Mouse (Mus musculus): ENCODE results near the gene Hook2.
A peak's percentile ranks its signal among the peaks of the same experiment; 100 is the strongest.

Gene Hook2

GRCm38 (mm10) chr8:84990349-84990748 lies at the start of gene Hook2:
TSS of gene Hook2 (plus strand) at chr8:84990603.
- no peaks in the 10 kb centered on the region for H3K27me3 ChIP-seq (ENCODE audit: control insufficient read depth, insufficient read depth, low read length, poor library complexity, severe bottlenecking)
- H3K36me3 ChIP-seq (ENCODE audit: control insufficient read depth, insufficient read depth, low read length, poor library complexity, severe bottlenecking) = no peaks in the 10 kb centered on the region
- peak; percentile 100 for DNase-seq (ENCODE audit: low read depth, low spot score)

- no peaks in the 10 kb centered on the region for H3K27me3 ChIP-seq (ENCODE audit: control insufficient read depth, insufficient read depth, low read length, poor library complexity, severe bottlenecking)
- no peaks in the 10 kb centered on the region for H3K36me3 ChIP-seq (ENCODE audit: control insufficient read depth, insufficient read depth, low read length, poor library complexity, severe bottlenecking)
- DNase-seq (ENCODE audit: low read depth, low spot score) = no peak
Measured at GRCm38 (mm10) chr8:84943699-84944098, 46.7 kb upstream of the Hook2 start.

DNA sequence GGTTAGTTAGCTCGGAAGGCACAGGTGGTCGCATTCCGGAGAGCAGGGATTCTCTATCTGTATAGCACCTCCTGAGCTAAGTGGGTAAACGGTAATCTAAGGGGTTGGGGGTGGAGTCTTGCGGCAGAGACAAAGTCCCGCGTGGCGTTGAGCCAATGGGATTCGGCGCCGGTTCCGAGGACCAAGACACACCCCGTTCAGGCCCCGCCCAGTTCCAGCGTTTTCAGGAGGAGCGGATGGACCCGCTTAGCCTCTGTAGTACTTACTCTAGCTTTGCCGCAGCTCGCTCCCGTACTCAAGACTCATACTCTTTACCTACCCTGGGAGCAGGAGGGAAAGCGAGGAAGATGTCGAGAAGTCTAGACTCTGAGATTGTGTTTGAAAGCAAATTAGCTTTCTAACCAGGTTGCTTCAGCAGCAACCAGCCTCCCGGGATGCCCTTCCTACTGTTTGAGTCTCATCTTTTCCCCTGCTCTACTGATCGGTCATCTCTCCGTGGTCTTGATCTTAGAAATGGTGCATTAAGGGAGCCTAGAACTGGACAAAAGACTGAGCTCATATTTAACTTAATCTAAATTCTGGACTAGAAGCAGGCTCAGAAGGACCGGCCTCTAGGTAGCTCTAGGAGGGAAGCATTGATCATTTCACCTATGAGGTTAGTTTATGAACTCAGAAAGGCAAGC lies 45.8 kb upstream of the Hook2 start:
- Histone ChIP-seq H3K36me3 (ENCODE audit: control insufficient read depth, insufficient read depth, low read length, poor library complexity, severe bottlenecking) (no peaks in the 10 kb centered on the region), H3K27me3 (ENCODE audit: control insufficient read depth, insufficient read depth, low read length, poor library complexity, severe bottlenecking) (no peaks in the 10 kb centered on the region)
- DNase-seq (ENCODE audit: low read depth, low spot score) = peak; percentile 50

GRCm38 (mm10) chr8:84945235-84945632 lies 45.2 kb upstream of the Hook2 start:
- no peak for DNase-seq (ENCODE audit: low read depth, low spot score)
- Histone ChIP-seq H3K36me3 (ENCODE audit: control insufficient read depth, insufficient read depth, low read length, poor library complexity, severe bottlenecking) (no peaks in the 10 kb centered on the region), H3K27me3 (ENCODE audit: control insufficient read depth, insufficient read depth, low read length, poor library complexity, severe bottlenecking) (no peaks in the 10 kb centered on the region)

DNA sequence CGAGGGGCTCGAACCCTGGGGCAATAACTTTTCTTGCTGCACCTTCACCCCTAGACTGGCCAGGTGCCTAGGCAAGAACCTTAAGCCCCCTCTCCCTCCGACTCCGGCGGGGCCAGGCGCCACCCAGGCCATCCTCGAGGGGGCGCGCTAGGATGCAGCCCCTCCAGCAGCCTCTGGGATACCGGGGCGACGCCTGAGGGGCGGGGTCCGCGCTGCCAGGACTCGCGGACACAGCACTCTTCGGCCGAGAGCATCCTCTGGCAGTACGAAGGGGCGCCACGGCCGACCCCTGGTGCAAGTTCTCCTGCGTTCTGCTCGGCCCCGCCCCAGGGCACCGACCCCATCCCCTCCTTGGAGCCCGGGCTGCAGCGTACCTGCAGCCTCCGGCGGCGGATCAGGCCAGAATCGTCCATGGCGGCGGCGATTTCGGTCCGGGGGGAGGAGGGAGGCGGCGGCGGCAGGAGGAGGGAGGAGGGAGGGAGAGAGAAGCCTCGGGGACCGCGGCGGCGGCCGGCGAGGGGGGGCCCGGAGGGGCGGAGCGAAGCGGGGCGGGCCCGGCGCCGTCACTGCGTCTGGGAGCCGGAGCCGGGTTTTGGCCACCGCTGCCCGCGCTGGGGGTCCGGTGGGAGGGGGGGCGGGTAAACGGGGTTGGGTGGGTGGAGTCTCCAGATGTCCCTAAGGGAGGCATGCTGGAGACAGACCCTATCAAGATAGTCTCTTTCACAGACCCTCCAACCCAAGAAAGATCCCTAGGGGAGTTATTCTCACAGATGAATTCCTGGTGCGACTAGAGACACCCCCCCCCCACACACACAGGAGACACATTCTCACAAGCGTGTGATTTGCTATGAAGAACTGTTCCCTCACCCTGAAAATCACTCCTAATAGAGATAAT lies 44.5 kb upstream of the Hook2 start:
- H3K27me3 ChIP-seq (ENCODE audit: control insufficient read depth, insufficient read depth, low read length, poor library complexity, severe bottlenecking) = no peaks in the 10 kb centered on the region
- no peak for DNase-seq (ENCODE audit: low read depth, low spot score)
- no peaks in the 10 kb centered on the region for H3K36me3 ChIP-seq (ENCODE audit: control insufficient read depth, insufficient read depth, low read length, poor library complexity, severe bottlenecking)

DNA sequence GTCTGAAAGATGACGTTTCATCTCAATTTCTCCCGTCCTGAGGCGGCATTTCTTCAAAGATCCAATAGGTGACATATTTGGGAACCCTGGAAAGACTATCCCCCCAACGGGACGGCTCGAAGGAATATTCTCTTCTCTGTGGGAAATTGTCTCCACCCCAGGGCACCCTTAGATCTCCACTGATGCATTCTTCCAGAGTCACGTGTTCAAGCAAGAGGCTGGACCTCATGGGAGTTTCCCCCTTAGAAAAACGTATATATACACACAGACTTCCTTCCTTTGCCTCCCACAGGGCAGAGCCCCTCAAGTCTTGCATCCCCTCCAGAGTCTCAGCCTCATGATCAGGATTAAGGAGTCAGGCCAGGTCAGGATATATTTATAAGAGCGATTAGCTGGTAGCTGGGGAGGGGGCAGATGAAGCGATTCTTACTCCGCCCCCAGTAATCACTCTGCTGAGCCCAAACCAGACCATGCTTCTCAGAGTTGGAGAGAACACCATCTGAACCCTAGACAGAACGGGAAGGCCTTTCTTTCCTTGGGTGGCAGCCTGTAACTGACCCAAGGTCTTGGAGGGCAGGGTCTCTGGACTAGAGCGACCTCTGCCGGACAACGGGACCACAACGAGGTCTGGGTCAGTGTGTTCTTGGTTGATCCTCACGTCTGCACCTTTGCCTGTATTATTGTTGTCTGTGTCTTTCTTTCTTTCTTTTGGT lies 43.7 kb upstream of the Hook2 start, which contains the start of gene Rtbdn:
TSS of gene Rtbdn (plus strand) at position 464 of the 713 bp plus-strand sequence.
- DNase-seq (ENCODE audit: low read depth, low spot score) = no peak
- Histone ChIP-seq H3K36me3 (ENCODE audit: control insufficient read depth, insufficient read depth, low read length, poor library complexity, severe bottlenecking) (no peaks in the 10 kb centered on the region), H3K27me3 (ENCODE audit: control insufficient read depth, insufficient read depth, low read length, poor library complexity, severe bottlenecking) (no peaks in the 10 kb centered on the region)

- Histone ChIP-seq H3K27me3 (ENCODE audit: control insufficient read depth, insufficient read depth, low read length, poor library complexity, severe bottlenecking) (no peaks in the 10 kb centered on the region), H3K36me3 (ENCODE audit: control insufficient read depth, insufficient read depth, low read length, poor library complexity, severe bottlenecking) (no peaks in the 10 kb centered on the region)
- DNase-seq (ENCODE audit: low read depth, low spot score) = peak; percentile 65
Measured at GRCm38 (mm10) chr8:84947241-84947545, 43.2 kb upstream of the Hook2 start.

GRCm38 (mm10) chr8:84949753-84950152 lies 40.6 kb upstream of the Hook2 start:
- H3K27me3 ChIP-seq (ENCODE audit: control insufficient read depth, insufficient read depth, low read length, poor library complexity, severe bottlenecking) = no peaks in the 10 kb centered on the region
- DNase-seq (ENCODE audit: low read depth, low spot score) = no peak
- no peaks in the 10 kb centered on the region for H3K36me3 ChIP-seq (ENCODE audit: control insufficient read depth, insufficient read depth, low read length, poor library complexity, severe bottlenecking)

DNA sequence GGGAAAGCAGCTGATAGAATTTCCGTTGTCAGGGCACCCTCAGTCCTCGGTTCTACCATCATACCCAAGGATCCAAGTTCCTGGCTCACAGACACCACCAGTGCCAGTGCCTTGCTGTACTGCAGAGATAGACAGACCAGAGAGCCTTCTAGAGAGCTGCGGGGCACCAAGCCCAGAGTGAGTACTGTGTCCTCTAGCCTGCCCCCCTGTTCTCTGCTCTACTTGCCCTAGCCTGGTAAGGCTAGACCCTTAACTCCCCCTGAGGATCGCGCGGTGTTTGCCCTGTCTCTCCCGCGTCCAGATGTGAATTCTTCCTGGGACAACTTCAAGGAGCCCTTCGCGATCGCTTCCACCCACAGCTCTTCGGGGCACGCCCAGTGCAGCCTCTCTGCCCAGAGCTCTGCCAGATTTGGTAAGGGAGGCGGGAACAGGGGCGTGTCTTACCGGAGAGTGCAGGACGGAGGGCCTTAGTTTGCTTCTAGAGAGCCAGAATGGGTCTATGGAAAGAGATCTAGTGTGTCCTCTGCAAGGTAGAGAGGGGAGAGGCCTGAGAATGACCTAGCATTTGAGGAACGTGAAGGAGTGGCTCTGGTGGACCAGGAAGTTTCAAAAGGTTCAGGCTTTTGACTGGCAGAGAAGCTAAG lies 37.7 kb upstream of the Hook2 start:
- Histone ChIP-seq H3K36me3 (ENCODE audit: control insufficient read depth, insufficient read depth, low read length, poor library complexity, severe bottlenecking) (no peaks in the 10 kb centered on the region), H3K27me3 (ENCODE audit: control insufficient read depth, insufficient read depth, low read length, poor library complexity, severe bottlenecking) (no peaks in the 10 kb centered on the region)
- no peak for DNase-seq (ENCODE audit: low read depth, low spot score)

- H3K36me3 ChIP-seq (ENCODE audit: control insufficient read depth, insufficient read depth, low read length, poor library complexity, severe bottlenecking) = no peaks in the 10 kb centered on the region
- peak; percentile 88 for DNase-seq (ENCODE audit: low read depth, low spot score)
- H3K27me3 ChIP-seq (ENCODE audit: control insufficient read depth, insufficient read depth, low read length, poor library complexity, severe bottlenecking) = no peaks in the 10 kb centered on the region
Measured at GRCm38 (mm10) chr8:84956768-84957167, 33.6 kb upstream of the Hook2 start.

DNA sequence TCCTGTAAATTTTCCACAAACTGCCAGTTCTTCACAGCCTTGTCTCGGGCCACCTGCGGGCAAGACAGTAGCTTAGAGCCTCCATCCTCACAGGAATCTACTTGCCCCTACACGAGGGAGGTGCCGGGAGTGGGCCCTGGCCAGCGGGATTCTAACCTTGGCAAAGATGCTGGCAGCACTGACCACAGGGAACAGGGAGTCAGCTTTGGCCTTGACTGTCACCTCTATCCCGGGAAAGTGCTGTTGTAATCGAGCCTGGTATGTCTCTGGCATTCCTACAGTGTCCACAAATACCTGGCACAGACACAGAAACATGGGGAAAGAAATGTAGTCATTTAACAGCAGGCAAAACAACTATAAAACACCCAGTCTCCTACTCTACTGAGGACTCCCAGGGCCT lies 30.6 kb upstream of the Hook2 start:
- Histone ChIP-seq H3K27me3 (ENCODE audit: control insufficient read depth, insufficient read depth, low read length, poor library complexity, severe bottlenecking) (no peaks in the 10 kb centered on the region), H3K36me3 (ENCODE audit: control insufficient read depth, insufficient read depth, low read length, poor library complexity, severe bottlenecking) (no peaks in the 10 kb centered on the region; the same call in 1 of the 2 replicates)
- DNase-seq (ENCODE audit: low read depth, low spot score) = no peak

GRCm38 (mm10) chr8:84963952-84964351 lies 26.5 kb upstream of the Hook2 start:
- H3K36me3 ChIP-seq (ENCODE audit: control insufficient read depth, insufficient read depth, low read length, poor library complexity, severe bottlenecking) = no peaks in the 10 kb centered on the region; the same call in 1 of the 2 replicates
- DNase-seq (ENCODE audit: low read depth, low spot score) = no peak
- no peaks in the 10 kb centered on the region for H3K27me3 ChIP-seq (ENCODE audit: control insufficient read depth, insufficient read depth, low read length, poor library complexity, severe bottlenecking)

DNA sequence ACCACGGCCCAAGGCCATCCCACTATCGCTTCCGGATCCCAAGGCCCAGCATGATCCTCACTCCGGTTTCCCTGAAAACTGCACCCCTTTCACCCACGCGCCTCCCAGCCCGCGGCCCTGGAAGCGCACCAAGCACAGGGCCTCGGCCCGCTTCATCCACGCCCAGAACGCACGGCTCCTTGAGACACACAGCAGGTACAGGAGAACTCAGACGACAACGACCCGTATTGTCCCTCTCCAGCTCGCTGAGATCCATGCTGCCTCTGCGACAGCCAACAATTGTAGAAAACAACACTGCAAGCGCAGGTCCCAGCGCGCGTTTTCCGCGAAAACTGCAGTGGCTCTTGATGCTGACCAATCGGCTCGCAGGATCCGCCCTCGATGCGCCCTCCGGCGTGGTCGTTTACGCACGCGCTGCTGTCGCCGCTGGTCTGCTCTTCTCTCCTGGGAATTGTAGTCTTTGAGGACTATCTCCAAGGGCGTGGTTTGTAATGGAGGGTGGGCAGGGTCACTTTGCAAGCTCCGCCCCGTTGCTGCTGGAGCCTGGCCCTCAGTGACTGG lies 24.6 kb upstream of the Hook2 start:
- no peaks in the 10 kb centered on the region for H3K27me3 ChIP-seq (ENCODE audit: control insufficient read depth, insufficient read depth, low read length, poor library complexity, severe bottlenecking)
- H3K36me3 ChIP-seq (ENCODE audit: control insufficient read depth, insufficient read depth, low read length, poor library complexity, severe bottlenecking) = no peaks in the 10 kb centered on the region; the same call in 1 of the 2 replicates
- peak; percentile 97 for DNase-seq (ENCODE audit: low read depth, low spot score)

- H3K36me3 ChIP-seq (ENCODE audit: control insufficient read depth, insufficient read depth, low read length, poor library complexity, severe bottlenecking) = no peaks in the 10 kb centered on the region; the same call in none of the 2 replicates
- no peaks in the 10 kb centered on the region for H3K27me3 ChIP-seq (ENCODE audit: control insufficient read depth, insufficient read depth, low read length, poor library complexity, severe bottlenecking)
- no peak for DNase-seq (ENCODE audit: low read depth, low spot score)
Measured at GRCm38 (mm10) chr8:84966603-84967002, 23.8 kb upstream of the Hook2 start.

Data from splenic B cell, adult 2 months (primary cell).